Mouse (Mus musculus) stomach, embryonic 14.5 days (tissue): ENCODE data around the gene Trappc3l. TPM values are rescaled to one million over a fixed set of nuclear protein-coding genes. Genes with fewer than 3 reads are reported as not detected.

Experiments used
- ATAC-seq: fragments of 200-750 bp; cut with Nextera tagmentation; 2 replicates; pipeline ENCODE4 v1.8.0; 2017; ENCODE audit warnings: low read depth, moderate TSS enrichment; ENCODE audit not compliant: insufficient number of reproducible peaks, insufficient read depth, low FRiP score
- H3K27ac ChIP-seq: fragments of 300-500 bp; sonication (generic); 2 replicates; pipeline ENCODE4 v1.5.1; 2014; ENCODE audit warnings: mild to moderate bottlenecking, low read length, moderate library complexity, mixed read lengths
- H3K27me3 ChIP-seq: fragments of 300-500 bp; sonication (generic); 2 replicates; pipeline ENCODE4 v1.6.1; 2014; ENCODE audit warnings: low read length, control low read depth, mixed read lengths; ENCODE audit not compliant: control insufficient read depth, insufficient read depth
- H3K36me3 ChIP-seq: fragments of 300-500 bp; sonication (generic); 2 replicates; pipeline ENCODE4 v1.6.1; 2014; ENCODE audit warnings: mild to moderate bottlenecking, control low read depth, low read length, moderate library complexity, mixed read lengths; ENCODE audit not compliant: control insufficient read depth, insufficient read depth
- H3K4me1 ChIP-seq: fragments of 300-500 bp; sonication (generic); 2 replicates; pipeline ENCODE4 v1.6.1; 2014; ENCODE audit warnings: low read length, control low read depth, mixed read lengths; ENCODE audit not compliant: control insufficient read depth, insufficient read depth
- H3K4me2 ChIP-seq: fragments of 300-500 bp; sonication (generic); replicated peaks from 2 replicates; pipeline ENCODE4 v1.6.1; 2014; ENCODE audit warnings: low read depth, low read length, control low read depth
- H3K4me3 ChIP-seq: fragments of 300-500 bp; sonication (generic); 2 replicates; pipeline ENCODE4 v1.5.1; 2014; ENCODE audit warnings: low read depth, low read length, control low read depth
- H3K9ac ChIP-seq: fragments of 300-500 bp; sonication (generic); replicated peaks from 2 replicates; pipeline ENCODE4 v1.6.1; 2014; ENCODE audit warnings: low read depth, mild to moderate bottlenecking, control low read depth, low read length, moderate library complexity, mixed read lengths
- H3K9me3 ChIP-seq: fragments of 300-500 bp; sonication (generic); 2 replicates; pipeline ENCODE4 v1.6.1; 2016; ENCODE audit warnings: low read depth, low read length, control low read depth; ENCODE audit not compliant: control insufficient read depth
- WGBS: fragments of 180-500 bp; shearing (Covaris S2); extraction: QIAGEN DNeasy Blood & Tissue Kit; methylation state at CpG from one replicate; pipeline ENCODE4 v1.1.7; 2014; 5-methylcytosine and 5-hydroxymethylcytosine counted together
- polyA plus RNA-seq: library from polyadenylated mRNA; unstranded; fragments of >200 nt; fragmentation: Nextera tagmentation; extraction: Ambion mirVana; gene quantifications from 2 replicates; pipeline ENCODE4 v1.2.1, GENCODE M21; 2014

The Trappc3l gene
- polyA plus RNA-seq, 1 experiment from 2014 or later = not detected

GRCm38 (mm10) chr10:34074522-34075200 lies 37.3 kb downstream of the Trappc3l start:
- Histone ChIP-seq H3K27me3 (no peaks in the 10 kb centered on the region), H3K4me1 (no peaks in the 10 kb centered on the region), H3K9ac (no peak overlapping the region), H3K9me3 (no peaks in the 10 kb centered on the region), H3K36me3 (no peaks in the 10 kb centered on the region), H3K4me2 (no peak overlapping the region), H3K27ac (no peak overlapping the region), H3K4me3 (no peak overlapping the region)
- no peak for ATAC-seq
- WGBS = 78% methylated on average over 5 of the region's 5 CpGs

GRCm38 (mm10) chr10:34086514-34086913 lies 49.1 kb downstream of the Trappc3l start:
- H3K27me3 ChIP-seq = no peaks in the 10 kb centered on the region
- no peak overlapping the region for H3K27ac ChIP-seq
- no peaks in the 10 kb centered on the region for H3K36me3 ChIP-seq
- H3K9me3 ChIP-seq = no peaks in the 10 kb centered on the region
- H3K4me1 ChIP-seq = no peaks in the 10 kb centered on the region
- no peak for ATAC-seq
- 75% methylated on average over 1 of the region's 1 CpGs for WGBS
- H3K4me2 ChIP-seq = no peak overlapping the region
- no peak overlapping the region for H3K4me3 ChIP-seq
- H3K9ac ChIP-seq = no peak overlapping the region

GRCm38 (mm10) chr10:34088515-34088914 lies 51.1 kb downstream of the Trappc3l start:
- H3K27me3 ChIP-seq = no peaks in the 10 kb centered on the region
- WGBS = 83% methylated on average over 2 of the region's 2 CpGs
- H3K4me2 ChIP-seq = no peak overlapping the region
- no peaks in the 10 kb centered on the region for H3K4me1 ChIP-seq
- no peak overlapping the region for H3K27ac ChIP-seq
- no peaks in the 10 kb centered on the region for H3K9me3 ChIP-seq
- H3K4me3 ChIP-seq = no peak overlapping the region
- no peak overlapping the region for H3K9ac ChIP-seq
- ATAC-seq = no peak
- no peaks in the 10 kb centered on the region for H3K36me3 ChIP-seq

- Histone ChIP-seq H3K4me3 (no peak overlapping the region), H3K9ac (no peak overlapping the region), H3K36me3 (no peaks in the 10 kb centered on the region), H3K27ac (no peak overlapping the region), H3K4me2 (no peak overlapping the region), H3K27me3 (no peaks in the 10 kb centered on the region), H3K9me3 (no peaks in the 10 kb centered on the region), H3K4me1 (no peaks in the 10 kb centered on the region)
- 66% methylated on average over 3 of the region's 3 CpGs for WGBS
- ATAC-seq = no peak
These were observed 52.1 kb downstream of the Trappc3l start for GRCm38 (mm10) chr10:34089517-34089916.

GRCm38 (mm10) chr10:34090481-34090880 lies 53.1 kb downstream of the Trappc3l start:
- Histone ChIP-seq H3K4me1 (no peaks in the 10 kb centered on the region), H3K36me3 (no peaks in the 10 kb centered on the region), H3K9ac (no peak overlapping the region), H3K27ac (no peak overlapping the region), H3K4me2 (no peak overlapping the region), H3K9me3 (no peaks in the 10 kb centered on the region), H3K4me3 (no peak overlapping the region), H3K27me3 (no peaks in the 10 kb centered on the region)
- ATAC-seq = no peak
- 90% methylated on average over 1 of the region's 1 CpGs for WGBS

GRCm38 (mm10) chr10:34091888-34092287 lies 54.5 kb downstream of the Trappc3l start:
- Histone ChIP-seq H3K27ac (no peak overlapping the region), H3K36me3 (no peaks in the 10 kb centered on the region), H3K4me2 (no peak overlapping the region), H3K9ac (no peak overlapping the region), H3K9me3 (no peaks in the 10 kb centered on the region), H3K4me3 (no peak overlapping the region), H3K4me1 (no peaks in the 10 kb centered on the region), H3K27me3 (no peaks in the 10 kb centered on the region)
- WGBS = 61% methylated on average over 5 of the region's 5 CpGs
- ATAC-seq = no peak

GRCm38 (mm10) chr10:34095147-34095546 lies 57.8 kb downstream of the Trappc3l start:
- Histone ChIP-seq H3K27ac (no peak overlapping the region), H3K9me3 (no peaks in the 10 kb centered on the region), H3K4me1 (no peaks in the 10 kb centered on the region), H3K27me3 (no peaks in the 10 kb centered on the region), H3K9ac (no peak overlapping the region), H3K4me3 (no peak overlapping the region), H3K4me2 (no peak overlapping the region), H3K36me3 (no peaks in the 10 kb centered on the region)
- no peak for ATAC-seq
- WGBS = 82% methylated on average over 2 of the region's 2 CpGs

GRCm38 (mm10) chr10:34095964-34096363 lies 58.6 kb downstream of the Trappc3l start:
- 58% methylated on average over 12 of the region's 12 CpGs for WGBS
- H3K27ac ChIP-seq = no peak overlapping the region

GRCm38 (mm10) chr10:34096418-34096883 lies 59.1 kb downstream of the Trappc3l start, which contains the start of gene Calhm5:
TSS of gene Calhm5 (minus strand) at chr10:34096519.
- Histone ChIP-seq H3K27me3 (no peaks in the 10 kb centered on the region), H3K4me1 (no peaks in the 10 kb centered on the region), H3K9me3 (no peaks in the 10 kb centered on the region), H3K36me3 (no peaks in the 10 kb centered on the region), H3K27ac (no peak within 1 kb of the TSS), H3K9ac (no peak within 1 kb of the TSS; the same call in 1 of the 2 replicates), H3K4me2 (peak within 1 kb of the TSS; percentile 35), H3K4me3 (peak within 1 kb of the TSS; percentile 14)
- peak; percentile 83 for ATAC-seq
- 16% methylated on average over 9 of the region's 9 CpGs for WGBS

More at GRCm38 (mm10) chr10:34095964-34096363, 58.6 kb downstream of the Trappc3l start:
- ATAC-seq = no peak
- peak overlapping the region; percentile 35 for H3K4me2 ChIP-seq
- no peaks in the 10 kb centered on the region for H3K36me3 ChIP-seq
- no peaks in the 10 kb centered on the region for H3K9me3 ChIP-seq
- no peaks in the 10 kb centered on the region for H3K4me1 ChIP-seq
- no peak overlapping the region; the same call in 1 of the 2 replicates for H3K9ac ChIP-seq
- no peaks in the 10 kb centered on the region for H3K27me3 ChIP-seq
- H3K4me3 ChIP-seq = peak overlapping the region; percentile 14
